Mouse (Mus musculus): ENCODE measurements at regions not wholly inside any gene's neighbourhood (a gene's known extent, or its start where the extent isn't known, plus 50 kb on each side); places are given as distances from the start of the nearest gene placed in this dataset.

DNA sequence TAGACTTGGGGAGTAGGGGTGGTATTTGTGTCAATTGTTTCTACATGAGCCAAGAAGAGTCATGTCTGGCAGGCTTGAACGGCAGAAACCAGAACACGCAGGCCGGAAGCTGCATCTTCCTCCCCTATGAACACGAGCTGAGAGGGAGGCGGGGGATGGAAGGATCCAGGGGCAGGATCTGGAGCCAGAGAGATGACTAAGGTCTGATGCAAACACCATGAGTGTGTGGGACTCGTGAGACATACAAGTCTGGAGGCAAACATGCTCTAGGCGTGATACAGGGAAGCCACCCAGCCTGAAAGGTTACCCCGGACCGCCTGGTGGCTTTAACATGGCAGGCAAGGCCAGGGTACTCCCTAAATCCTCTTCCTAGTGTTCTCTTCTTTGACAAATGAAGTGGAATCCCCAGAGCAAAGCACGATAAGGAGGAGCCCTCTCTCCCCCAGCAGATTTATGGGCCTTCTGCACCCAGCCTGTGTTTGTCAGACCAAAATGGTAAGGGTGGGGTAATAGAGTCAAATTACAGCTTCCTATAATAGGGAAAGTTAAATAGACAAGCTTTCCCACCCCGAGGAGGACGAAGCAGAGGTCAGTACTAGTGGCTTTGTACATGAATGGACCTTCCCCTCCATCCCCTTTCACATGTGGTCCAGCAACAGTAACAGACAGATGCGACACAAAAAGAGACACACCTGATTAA is 412.4 kb upstream of the Jarid2 start:
- no peak for ATAC-seq (ENCODE audit: insufficient number of reproducible peaks, low FRiP score, low TSS enrichment)

GRCm38 (mm10) chr13:44317596-44317995 is 411.7 kb upstream of the Jarid2 start:
- ATAC-seq (ENCODE audit: insufficient number of reproducible peaks, low FRiP score, low TSS enrichment), result no peak

- no peak for ATAC-seq (ENCODE audit: insufficient number of reproducible peaks, low FRiP score, low TSS enrichment)
Measured at GRCm38 (mm10) chr13:44319101-44319500, 410.2 kb upstream of the Jarid2 start.

- ATAC-seq (ENCODE audit: insufficient number of reproducible peaks, low FRiP score, low TSS enrichment), result no peak
Measured at GRCm38 (mm10) chr13:44319511-44319910, 409.8 kb upstream of the Jarid2 start.

DNA sequence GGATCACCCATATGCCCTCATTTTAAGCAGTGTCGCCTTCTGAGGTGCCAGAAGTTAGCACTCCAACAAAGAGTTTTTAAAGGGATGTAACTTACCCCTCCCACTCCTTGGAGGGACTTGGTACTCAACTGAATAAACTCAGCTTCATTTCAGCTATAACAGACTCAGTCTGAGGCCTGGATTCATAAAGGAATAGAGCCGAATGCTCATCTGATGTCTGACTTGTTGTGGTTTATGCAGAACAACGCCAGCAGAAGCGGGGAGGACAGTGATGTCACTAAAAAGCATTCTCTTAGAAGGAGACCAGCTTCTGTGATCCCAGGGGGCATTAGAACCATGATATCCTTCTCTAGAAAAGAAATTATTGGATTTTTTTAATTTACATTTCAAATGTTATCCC is 409.0 kb upstream of the Jarid2 start:
- ATAC-seq (ENCODE audit: insufficient number of reproducible peaks, low FRiP score, low TSS enrichment), result no peak

GRCm38 (mm10) chr13:44321009-44321596 is 408.2 kb upstream of the Jarid2 start:
- ATAC-seq (ENCODE audit: insufficient number of reproducible peaks, low FRiP score, low TSS enrichment), result no peak

GRCm38 (mm10) chr13:44328416-44328815 is 400.9 kb upstream of the Jarid2 start:
- no peak for ATAC-seq (ENCODE audit: insufficient number of reproducible peaks, low FRiP score, low TSS enrichment)

- no peak for ATAC-seq (ENCODE audit: insufficient number of reproducible peaks, low FRiP score, low TSS enrichment)
Measured at GRCm38 (mm10) chr13:44329161-44329560, 400.1 kb upstream of the Jarid2 start.

GRCm38 (mm10) chr13:44329701-44330100 is 399.6 kb upstream of the Jarid2 start:
- no peak for ATAC-seq (ENCODE audit: insufficient number of reproducible peaks, low FRiP score, low TSS enrichment)

DNA sequence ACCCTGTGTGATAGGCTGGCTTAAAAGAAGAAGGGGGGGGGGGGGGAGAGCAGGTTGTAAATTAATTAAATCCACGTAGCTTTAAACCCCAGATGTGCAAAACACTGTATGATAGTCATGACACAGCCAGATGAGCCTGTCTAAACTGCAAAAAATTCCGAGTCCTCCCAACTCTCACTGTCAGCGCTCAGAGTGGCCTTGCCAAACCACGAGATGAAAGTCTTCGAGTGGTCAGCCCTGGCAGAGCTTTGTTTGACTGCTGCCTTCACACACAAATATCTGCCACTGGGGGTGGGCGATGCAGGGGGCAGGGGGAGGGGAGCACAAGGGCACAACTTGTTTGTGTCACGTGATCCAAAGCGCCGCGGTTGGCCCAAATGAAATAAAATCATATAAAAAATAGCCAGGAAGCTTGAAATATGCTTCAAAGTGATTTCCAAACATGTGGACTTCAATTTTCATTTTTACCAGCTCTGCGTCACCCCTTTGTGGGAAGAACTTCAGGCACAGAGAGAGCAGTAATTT is 396.5 kb upstream of the Jarid2 start:
- ATAC-seq (ENCODE audit: insufficient number of reproducible peaks, low FRiP score, low TSS enrichment), result no peak

DNA sequence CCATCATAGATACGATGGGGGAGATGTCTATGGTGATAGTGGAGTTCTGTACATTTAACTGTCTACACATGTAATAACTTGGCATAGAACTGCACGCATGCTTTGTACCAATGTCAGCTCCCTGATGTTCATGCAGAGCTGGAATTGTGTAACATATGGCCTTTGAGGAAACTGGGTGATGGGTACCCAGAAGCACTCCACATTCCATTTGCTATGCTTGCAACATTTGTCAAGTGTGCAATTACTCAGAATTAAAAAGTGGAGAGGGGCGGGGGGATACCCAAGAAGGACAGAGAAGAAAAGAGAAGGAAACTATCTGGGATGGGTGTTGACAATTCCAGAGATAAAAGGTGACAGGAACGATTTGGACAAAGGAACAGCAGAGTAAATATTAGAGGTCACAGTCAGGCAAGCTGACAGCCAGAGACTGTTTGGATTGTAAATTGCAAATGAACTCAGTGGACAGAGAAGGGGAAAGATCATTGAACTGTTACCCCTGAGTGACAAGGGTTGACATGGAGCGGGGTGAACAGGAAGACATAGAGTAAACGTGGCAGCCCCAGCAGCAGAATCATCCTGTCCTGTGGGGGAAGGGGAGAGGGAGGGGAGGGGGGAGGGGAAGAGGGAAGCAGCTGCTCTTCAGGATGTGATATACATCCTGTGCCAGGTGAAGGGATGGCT is 390.1 kb upstream of the Jarid2 start:
- ATAC-seq (ENCODE audit: insufficient number of reproducible peaks, low FRiP score, low TSS enrichment), result no peak

DNA sequence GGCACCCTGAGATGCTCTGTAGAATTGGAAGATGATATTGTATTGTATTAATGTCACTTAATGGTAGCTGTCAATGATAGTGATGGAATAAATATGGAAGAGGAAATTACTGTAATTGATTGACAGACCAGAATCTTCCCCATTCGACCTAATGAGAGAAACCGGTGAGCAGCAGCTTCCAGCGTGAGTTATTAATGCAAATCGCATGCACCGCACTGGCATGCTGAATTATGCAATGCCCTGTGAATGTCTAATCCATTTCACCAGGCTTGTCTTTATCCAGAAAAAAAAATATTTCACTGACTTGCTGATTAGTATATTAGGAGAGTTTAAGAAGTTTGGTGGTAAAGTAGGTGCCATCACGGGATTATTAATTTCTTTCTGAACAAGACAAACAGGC is 384.2 kb upstream of the Jarid2 start:
- ATAC-seq (ENCODE audit: insufficient number of reproducible peaks, low FRiP score, low TSS enrichment), result no peak

- ATAC-seq (ENCODE audit: insufficient number of reproducible peaks, low FRiP score, low TSS enrichment), result no peak
Measured at GRCm38 (mm10) chr13:44346636-44347035, 382.6 kb upstream of the Jarid2 start.

DNA sequence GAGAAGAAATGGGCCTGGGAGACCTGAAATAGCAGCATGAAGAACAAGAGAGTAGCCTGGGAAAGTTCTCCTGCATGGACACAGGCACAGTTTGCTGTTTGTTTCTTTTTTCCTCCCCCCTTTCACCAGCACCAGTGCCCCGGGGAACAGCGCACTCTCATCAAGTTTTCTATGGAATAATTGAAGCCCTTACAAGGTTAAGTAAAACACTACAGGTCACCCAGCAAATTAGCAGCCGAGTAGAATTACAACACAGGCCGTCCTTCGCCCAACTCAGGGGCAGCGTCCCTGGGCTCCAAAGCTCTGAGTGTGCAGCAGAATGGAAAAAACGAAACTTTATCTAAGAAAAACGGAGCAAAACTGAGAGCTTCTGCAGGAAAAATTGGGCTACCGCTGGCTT is 381.6 kb upstream of the Jarid2 start:
- ATAC-seq (ENCODE audit: insufficient number of reproducible peaks, low FRiP score, low TSS enrichment), result no peak

- peak; percentile 72; the same call in 1 of the 2 replicates for ATAC-seq (ENCODE audit: insufficient number of reproducible peaks, low FRiP score, low TSS enrichment)
Measured at GRCm38 (mm10) chr13:44353899-44354298, 375.4 kb upstream of the Jarid2 start.

GRCm38 (mm10) chr13:44355771-44356221 is 373.5 kb upstream of the Jarid2 start:
- no peak for ATAC-seq (ENCODE audit: insufficient number of reproducible peaks, low FRiP score, low TSS enrichment)

DNA sequence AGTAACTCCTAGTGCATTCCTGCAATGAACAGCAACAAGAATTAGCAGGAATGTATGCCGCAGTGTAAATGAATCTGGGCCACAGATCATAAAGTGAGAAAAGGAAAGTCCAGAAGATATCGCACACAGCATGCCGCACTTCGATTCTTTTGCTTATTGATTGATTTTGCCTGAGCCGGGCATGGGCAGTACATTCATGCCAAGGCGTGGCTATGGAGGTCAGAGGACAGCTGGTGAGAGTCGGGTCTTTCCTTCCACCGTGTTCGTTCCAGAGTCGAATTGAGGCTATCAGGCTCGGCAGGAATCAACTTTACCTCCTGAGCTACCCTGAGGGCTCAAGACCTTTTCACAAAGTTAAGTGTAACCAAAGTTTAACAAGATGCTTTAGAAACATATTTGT is 372.3 kb upstream of the Jarid2 start:
- no peak for ATAC-seq (ENCODE audit: insufficient number of reproducible peaks, low FRiP score, low TSS enrichment)

- no peak for ATAC-seq (ENCODE audit: insufficient number of reproducible peaks, low FRiP score, low TSS enrichment)
Measured at GRCm38 (mm10) chr13:44359344-44359743, 369.9 kb upstream of the Jarid2 start.

GRCm38 (mm10) chr13:44360016-44360415 is 369.3 kb upstream of the Jarid2 start:
- no peak for ATAC-seq (ENCODE audit: insufficient number of reproducible peaks, low FRiP score, low TSS enrichment)

DNA sequence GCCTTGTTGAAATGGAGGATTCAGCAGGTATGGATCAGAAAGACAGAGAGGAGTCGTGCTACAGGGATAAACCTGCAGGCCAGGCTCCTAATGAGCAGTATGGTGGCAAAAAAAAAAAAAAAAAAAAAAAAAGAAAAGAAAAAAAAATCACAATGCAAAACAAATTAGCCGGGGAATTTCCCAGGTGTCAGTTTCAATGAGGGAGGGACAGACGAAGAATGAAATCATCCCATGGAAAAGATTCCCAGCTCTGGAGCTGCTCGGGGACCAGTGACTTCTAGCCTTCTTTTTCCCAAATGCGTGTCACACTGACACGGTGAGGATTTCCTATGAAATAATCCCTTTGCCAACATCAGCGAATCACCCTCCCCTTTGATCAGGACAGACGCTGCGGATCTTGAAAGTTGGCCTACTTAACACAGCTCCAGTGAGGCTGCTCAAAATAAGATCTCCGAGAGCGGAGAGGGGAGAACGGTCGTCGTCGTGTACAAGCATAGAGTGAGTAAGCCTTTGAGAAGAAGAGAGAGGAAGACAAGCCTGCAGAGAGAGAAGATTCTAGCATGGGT is 368.5 kb upstream of the Jarid2 start:
- peak; percentile 40; the same call in 1 of the 2 replicates for ATAC-seq (ENCODE audit: insufficient number of reproducible peaks, low FRiP score, low TSS enrichment)
